Mouse (Mus musculus): ENCODE measurements around the gene Gm3854. TPM values are rescaled to one million over a fixed set of nuclear protein-coding genes. Genes with fewer than 3 reads are reported as not detected.

Gm3854 gene
- total RNA-seq, 4 experiments from 2014 or later: 5.0 to 6.8 (median 5.9) TPM

GRCm38 (mm10) chr7:6384011-6384410 is 40.5 kb downstream of the Gm3854 start:
- DNase-seq (ENCODE audit: low spot score in 2 of 2): no peak

- DNase-seq (ENCODE audit: low spot score in 2 of 2): peak in 1 of 2 experiments; percentile 41
Observed at GRCm38 (mm10) chr7:6386995-6387394, 43.4 kb downstream of the Gm3854 start.

GRCm38 (mm10) chr7:6388971-6389370 is 45.4 kb downstream of the Gm3854 start:
- DNase-seq (ENCODE audit: low spot score in 2 of 2): no peak

GRCm38 (mm10) chr7:6389449-6389848 is 45.9 kb downstream of the Gm3854 start:
- DNase-seq (ENCODE audit: low spot score in 2 of 2): no peak

- DNase-seq (ENCODE audit: low spot score in 2 of 2): peak; percentile 60 to 63
Observed at GRCm38 (mm10) chr7:6397996-6398975, 54.7 kb downstream of the Gm3854 start, which contains the start of gene Smim17. Gene Smim17 (plus strand): TSS chr7:6398715.

Other genes starting within 250 kb of the Gm3854 start
- gene Zfp787, start 187.8 kb upstream of the Gm3854 start, total RNA-seq (2022): 10 to 100 TPM; 29.2 to 35.3 (median 32.1) TPM
- 10 to 100 TPM; 43.8 to 54.2 (median 49.5) TPM for gene Zfp444, start 171.5 kb upstream of the Gm3854 start, total RNA-seq (2022)
- not detected for gene Galp, start 146.7 kb upstream of the Gm3854 start, total RNA-seq (2022)
- not detected for gene Zscan5b, start 121.5 kb upstream of the Gm3854 start, total RNA-seq (2022)
- not detected for gene Epp13, start 91.0 kb upstream of the Gm3854 start, total RNA-seq (2022)
- 10 to 100 TPM; 10.8 to 16.0 (median 12.8) TPM for gene Zfp667, start 57.2 kb upstream of the Gm3854 start, total RNA-seq (2022)
- gene Zfp583, start 12.5 kb upstream of the Gm3854 start, total RNA-seq (2022): 10 to 100 TPM in 1 of 4 experiments, 1 to 10 TPM in 3; 9.3 to 10.0 (median 9.6) TPM
- gene Zfp78, start 19.5 kb downstream of the Gm3854 start, total RNA-seq (2022): 1 to 10 TPM; 3.6 to 9.3 (median 6.7) TPM
- gene Zfp28, start 39.5 kb downstream of the Gm3854 start, total RNA-seq (2022): 10 to 100 TPM in 1 of 4 experiments, 1 to 10 TPM in 3; 7.0 to 11.6 (median 9.3) TPM
- 10 to 100 TPM; 16.9 to 20.0 (median 18.4) TPM for gene Smim17, start 55.0 kb downstream of the Gm3854 start, total RNA-seq (2022)
- under 1 TPM; 0.20 to 0.46 (median 0.31) TPM for gene Gm20715, start 66.5 kb downstream of the Gm3854 start, total RNA-seq (2022)
- 1 to 10 TPM; 1.2 to 3.7 (median 2.0) TPM for gene Olfr1344, start 94.9 kb downstream of the Gm3854 start, total RNA-seq (2022)
- under 1 TPM in 2 of 4 experiments, not detected in 2; 0.09 to 0.15 TPM for gene Olfr1336, start 112.4 kb downstream of the Gm3854 start, total RNA-seq (2022)
- not detected for gene Olfr1346, start 123.3 kb downstream of the Gm3854 start, total RNA-seq (2022)
- not detected for gene Olfr5, start 143.2 kb downstream of the Gm3854 start, total RNA-seq (2022)
- not detected for gene Olfr1347, start 156.0 kb downstream of the Gm3854 start, total RNA-seq (2022)
- not detected for gene Olfr1348, start 165.0 kb downstream of the Gm3854 start, total RNA-seq (2022)
- not detected for gene Olfr1349, start 179.2 kb downstream of the Gm3854 start, total RNA-seq (2022)
- not detected for gene Olfr1350, start 221.1 kb downstream of the Gm3854 start, total RNA-seq (2022)

All from left cerebral cortex, adult 8-10 months (tissue).